Mouse (Mus musculus): ENCODE measurements around the gene Gm49387.
A peak's percentile ranks its signal among the peaks of the same experiment; 100 is the strongest.

Gene Gm49387

DNA sequence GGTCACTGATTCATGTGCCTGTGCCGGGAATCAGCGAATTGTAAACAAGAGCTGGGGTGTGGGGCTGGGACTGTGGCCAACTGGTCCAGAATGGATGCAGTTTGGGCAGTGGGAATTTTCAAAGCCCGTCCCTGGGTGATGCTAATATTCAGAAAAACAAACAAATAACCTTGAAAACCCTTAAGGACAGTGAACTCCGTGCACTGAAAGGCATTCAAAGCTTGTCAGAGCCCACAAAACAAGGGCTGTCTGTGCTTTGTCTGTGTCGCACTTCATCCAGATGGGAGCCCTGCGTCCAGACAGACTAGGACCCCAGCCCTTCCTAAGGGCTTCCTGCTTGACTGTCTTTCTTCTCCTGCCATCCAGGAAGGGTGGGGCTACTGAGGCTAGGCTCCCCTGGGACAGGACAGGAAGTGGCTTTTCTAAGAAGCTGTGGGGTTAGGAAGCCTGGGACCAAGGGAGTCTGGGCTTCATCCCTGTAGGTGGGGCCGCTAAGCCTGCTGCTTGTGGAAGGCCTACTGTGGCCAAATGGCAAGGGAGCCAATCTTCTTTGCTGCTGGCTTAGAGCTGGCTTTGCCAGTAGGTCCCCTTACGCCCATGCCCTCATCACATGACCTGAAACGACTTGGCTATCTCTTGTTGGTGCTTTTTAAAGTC is 22.0 kb upstream of the Gm49387 start:
- DNase-seq (ENCODE audit: low read depth, low spot score): peak; percentile 29

DNA sequence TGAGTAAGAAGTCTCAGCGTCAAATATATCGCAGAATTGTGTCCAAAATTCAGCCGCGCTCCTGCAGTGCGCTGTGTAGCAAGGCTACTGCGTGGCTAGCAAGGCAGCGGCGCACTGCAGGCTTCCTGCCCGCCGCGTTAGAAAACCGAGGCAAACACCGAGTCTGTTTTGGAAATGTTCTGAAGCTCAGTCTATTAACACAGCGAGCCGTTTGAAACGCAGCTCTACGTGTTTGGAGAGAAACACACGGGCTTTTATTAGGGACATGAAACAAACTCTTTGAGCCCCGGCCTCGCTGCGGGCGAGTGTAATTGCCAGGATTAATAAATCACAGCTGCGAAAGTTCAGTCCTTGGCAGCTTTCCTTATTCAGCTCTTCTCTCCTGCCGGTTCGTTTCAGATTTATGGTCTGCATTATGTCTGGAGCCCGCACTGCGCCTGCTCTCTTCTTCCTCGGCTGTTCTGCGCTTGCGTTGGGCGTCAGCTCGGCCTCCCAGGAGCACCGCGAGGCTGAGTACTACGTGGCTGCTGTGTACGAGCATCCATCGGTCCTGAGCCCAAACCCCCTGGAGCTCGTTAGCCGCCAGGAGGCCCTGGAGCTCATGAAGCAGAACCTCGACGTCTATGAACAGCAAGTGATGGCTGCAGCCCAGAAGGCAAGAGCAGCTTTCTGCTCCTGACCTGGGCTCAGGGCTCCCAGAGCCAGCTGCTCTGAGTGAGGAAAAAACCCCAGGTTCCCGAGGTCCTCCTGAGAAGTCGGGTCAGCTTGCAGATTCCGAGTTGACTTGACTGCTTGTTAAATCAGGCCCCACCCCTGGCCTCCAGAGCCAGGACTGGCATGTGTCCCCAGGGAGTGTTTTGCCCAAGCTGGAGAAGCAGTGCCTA is 21.2 kb upstream of the Gm49387 start:
- DNase-seq (ENCODE audit: low read depth, low spot score): peak; percentile 85

DNA sequence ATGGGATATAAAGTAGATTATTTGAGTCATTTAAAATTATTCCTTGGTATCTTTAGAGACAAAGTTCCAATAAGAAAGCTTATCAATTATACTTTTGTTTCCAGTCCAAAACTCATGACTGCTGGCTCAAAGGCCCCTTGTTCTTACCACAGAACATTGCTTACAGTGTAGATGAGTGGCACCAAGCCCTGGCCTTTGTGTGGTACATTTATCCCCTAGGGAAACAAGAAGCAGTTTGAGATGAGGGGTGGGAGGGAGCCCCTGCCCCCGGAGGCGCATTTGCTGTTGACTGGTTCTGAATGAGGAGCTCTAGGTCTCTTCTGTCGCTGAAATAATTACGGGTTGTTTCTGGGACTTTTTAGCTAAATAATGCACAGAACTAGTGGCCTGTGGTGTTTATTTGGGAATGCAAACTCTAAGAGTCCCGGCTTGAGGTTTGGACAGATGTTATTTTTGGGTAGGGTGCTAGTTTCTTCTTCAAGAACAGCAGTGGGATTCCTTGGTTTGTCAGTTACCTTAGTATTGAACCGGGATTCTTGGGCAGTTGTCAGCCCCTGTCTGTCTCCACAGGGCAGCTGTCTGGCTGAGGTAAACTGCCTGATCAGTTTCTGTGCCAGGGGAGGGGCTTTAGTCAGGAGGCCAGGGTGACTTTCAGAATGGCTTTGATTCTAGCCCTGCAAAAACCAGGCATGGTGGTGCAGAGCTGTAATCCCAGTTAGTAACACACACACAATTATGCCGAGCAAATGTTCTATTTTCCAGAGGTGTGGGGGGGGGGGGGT is 19.8 kb upstream of the Gm49387 start:
- no peak for DNase-seq (ENCODE audit: low read depth, low spot score)

DNA sequence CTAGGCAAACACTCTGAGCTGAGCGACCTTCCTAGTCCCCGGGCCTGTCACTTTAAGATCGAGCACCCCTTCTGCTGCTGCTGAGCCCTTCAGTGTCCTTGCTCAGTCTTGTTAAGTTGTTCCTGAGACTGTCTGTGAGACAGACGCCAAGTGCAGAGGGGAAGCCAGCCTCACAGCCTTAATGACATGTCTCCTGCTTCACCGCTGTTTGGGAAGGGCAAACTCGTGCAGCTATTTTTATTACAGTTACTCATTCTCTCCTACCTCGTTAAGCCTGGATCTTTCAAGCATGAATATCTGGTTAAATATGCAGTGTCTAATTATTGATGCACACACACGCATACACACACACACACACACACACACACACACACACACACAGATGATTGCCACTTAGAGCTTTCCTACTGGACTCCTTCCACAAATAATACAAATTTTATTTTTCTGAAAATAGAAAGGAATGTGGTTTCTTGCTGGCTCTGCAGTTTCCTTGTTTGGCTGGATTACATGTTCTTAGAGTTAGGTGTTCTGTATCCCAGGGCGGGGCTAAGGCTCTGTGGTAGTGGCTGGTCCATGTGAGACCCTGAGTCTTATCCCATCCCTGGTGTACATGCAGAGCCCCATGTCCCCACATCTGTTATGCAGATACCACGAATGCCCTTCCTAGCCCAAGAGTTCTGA is 19.0 kb upstream of the Gm49387 start:
- DNase-seq (ENCODE audit: low read depth, low spot score): no peak

DNA sequence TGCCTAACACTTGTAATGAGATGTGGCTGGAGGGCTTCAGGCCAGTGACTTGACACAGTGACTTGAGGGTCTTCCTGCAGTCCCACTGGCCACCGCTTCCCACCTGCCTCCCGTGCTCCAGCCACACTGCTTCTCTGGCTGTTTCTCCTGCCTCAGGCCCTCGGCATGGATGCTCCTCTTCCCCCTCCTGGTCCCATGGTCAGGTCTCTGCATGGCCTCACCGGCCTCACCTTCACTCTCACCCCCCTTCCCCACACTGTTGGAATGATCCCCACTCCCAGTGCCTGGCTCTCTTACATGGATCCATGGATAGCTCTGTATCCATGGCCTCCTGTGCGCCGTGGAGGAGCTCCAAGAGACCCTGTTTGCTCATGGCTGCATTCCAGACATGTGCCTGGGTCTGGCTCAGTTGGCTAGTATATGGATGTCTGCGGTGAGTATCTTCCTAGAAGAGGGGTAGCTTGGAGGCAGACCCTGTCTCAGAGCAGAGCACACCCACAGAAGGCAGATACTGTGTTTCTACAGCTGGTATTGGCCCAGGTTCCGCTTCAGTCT is 17.5 kb upstream of the Gm49387 start:
- DNase-seq (ENCODE audit: low read depth, low spot score): no peak

DNA sequence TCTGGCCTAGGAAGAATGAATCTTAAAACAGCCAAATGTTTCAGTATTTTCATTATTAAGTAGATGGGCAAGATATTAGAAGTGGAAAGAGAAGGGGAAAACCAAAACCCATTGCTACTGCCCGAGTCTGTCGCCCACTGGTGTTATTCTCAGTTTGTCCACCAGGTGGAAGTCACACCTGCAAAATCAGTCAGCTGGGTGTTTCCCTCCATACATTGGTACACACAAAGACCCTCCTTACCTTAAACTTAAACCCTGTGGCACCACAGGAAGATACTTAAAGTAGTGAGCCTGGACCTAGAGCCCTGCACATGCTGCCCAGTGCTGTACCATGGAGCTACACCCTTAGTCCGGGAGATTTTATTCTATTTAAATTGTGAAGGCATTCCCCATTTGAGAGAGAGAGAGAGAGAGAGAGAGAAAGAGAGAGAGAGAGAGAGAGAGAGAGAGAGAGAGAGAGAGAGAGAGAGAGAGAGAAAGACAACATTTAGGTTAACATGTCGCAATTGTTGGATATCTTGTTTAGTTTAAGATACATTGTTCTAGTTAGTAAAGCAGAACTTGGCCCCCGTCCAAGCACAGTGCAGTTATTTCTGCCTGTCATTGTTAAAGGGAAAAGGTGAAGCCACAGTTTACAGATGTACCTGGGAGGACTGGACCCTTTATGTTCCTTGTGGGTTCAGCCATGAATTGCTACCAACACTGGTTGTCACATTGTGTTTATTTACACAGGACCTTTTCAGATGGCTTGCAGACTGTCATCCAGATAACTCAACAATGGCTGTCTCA is 16.4 kb upstream of the Gm49387 start:
- DNase-seq (ENCODE audit: low read depth, low spot score): peak; percentile 71

DNA sequence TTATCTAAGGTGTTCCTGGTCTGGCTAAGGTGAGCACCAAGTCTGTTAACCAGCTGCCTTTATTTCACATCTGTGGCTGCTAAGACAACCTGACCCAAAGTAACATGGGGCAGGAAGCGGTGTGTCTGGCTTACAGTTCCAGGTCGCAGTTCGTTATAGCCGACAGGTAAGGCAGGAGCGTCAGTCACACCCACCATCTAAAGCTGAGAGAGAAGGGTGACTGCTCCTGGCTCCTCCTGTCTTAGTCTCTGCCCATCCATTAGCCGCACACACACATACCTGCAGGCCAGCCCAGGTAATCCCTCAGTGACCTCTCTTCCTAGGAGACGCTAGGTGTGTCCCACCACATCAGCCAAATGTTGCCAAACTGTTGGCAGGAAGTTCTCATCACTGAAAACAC is 15.7 kb upstream of the Gm49387 start:
- no peak for DNase-seq (ENCODE audit: low read depth, low spot score)

DNA sequence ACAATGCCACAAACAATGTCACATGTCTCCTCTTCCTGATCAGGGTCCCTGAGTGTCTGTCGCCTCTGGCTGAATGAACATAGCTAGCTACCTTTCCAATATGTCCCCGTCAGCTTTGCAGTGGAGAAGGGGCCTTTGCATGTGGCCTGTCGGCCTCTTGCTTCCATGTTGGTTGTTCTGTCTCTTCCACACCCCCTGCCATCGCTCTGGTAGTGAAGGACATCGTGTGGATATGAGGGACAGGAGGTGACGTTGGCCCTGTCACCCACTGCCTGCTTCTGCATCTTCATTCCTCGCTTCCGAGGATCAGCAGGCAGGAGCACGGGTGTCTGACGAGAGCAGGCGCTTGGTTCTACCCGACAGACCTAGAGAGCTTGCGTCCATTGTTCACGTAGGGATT is 14.7 kb upstream of the Gm49387 start:
- DNase-seq (ENCODE audit: low read depth, low spot score): no peak

DNA sequence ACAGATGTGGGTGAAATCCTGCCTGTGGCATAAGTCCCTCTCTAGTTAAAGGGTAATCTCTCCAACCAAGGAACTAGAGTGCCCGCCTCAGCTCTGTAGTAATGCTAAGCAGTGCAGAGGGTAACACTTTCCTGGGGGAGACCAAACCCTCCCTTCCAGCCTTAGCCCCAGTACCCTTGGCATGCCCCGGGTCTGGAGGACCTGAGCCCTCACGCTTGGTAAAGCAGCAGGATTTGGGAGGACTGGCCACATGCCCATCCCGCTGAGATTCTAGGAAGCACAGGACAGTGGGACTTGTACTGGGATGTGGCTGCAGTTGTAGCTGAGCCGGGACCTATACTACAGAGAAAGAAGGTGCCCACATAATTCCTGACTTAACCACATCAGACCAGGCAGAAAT is 14.1 kb upstream of the Gm49387 start:
- no peak for DNase-seq (ENCODE audit: low read depth, low spot score)

DNA sequence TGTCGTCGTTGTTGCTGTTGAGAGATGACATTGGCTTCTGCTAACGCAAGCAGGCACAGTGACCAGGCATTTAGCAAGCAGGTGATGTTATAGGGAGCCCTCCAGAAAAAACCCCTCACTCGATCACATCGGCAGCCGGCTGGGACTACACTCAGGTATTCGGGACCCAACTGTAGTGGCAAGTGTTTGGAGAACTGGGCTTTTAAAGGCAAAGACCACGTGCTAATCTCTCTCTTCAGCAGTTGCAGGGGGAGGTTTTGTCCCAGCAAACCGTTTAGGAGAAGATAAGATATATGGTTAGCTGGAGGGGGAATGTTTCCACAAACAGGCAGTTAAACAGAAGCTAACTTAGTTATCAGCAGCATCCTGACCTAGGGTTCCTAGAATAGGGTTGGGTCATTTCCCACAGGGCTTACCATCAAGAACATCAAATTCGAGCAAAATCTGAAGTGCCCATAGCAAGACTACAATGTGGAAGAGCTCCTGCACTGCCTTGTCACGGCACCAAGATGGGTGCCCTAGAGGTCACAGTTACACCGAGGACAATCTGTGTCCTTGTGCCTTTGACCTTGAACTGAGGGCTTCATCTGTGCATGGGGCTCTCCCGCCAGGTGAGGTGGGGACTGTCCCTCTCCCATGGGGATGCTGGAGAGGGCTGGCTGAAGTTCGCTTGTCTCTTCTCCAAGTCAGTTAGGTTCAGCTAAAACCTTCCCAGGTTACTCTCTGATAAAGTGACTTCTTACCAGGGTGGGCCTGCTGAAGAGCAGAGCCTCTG is 12.6 kb upstream of the Gm49387 start:
- no peak for DNase-seq (ENCODE audit: low read depth, low spot score)

DNA sequence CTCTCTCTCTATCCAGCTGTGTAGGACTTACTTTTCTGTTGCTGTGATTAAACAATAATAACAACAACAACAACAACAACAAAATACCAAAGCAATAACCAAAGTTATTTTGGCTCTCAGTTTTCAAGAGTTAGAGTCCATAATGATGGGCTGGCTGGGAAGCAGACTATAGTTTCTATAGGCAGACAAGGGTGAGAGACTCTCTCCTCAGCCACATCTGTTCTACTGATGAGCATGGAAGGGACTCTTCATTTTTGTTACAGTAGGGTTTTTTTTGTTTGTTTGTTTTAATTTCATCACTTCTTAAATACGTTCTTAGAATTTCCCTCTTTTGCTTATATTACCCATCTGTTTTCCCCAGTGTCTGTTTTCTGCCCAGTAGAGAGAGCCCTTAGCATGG is 11.9 kb upstream of the Gm49387 start:
- DNase-seq (ENCODE audit: low read depth, low spot score): no peak

DNA sequence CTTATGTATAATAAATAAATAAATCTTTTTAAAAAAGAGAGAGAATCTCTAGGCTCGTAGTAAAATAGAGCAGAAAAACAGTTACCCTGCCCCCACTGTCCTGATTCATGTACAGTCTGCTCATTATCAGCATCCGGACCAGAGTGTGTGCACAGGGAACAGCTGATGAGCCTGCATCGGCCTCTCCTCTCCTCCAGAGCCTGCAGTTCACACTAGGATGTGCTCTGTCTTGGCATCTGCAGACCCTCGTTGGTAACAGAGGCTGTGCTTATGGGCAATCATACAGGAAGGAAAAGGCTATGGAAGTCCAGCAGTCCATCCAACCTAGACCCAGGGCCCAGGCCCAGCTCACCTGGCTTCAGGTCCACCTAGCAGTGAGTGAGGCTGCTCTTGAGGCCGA is 11.4 kb upstream of the Gm49387 start:
- DNase-seq (ENCODE audit: low read depth, low spot score): no peak

DNA sequence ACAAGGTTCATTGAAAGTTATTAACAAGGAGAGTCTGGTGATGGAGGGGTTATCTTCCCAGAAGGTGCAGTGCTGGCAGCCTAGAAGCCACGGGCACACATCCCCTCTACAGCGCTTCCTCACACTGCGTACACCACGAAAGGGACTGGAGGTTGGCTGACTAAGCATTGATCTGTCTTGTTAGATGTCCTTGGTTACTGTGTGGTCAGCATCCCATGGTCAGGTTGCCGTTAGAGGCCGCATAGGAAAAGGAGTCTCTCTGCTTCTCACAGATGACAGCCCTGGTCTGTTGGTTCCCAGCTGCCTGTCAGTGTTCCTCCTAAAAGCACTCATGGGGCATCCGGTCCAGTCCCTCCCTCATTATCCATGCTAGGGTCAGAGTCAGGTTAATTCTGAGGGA is 10.5 kb upstream of the Gm49387 start:
- DNase-seq (ENCODE audit: low read depth, low spot score): no peak

DNA sequence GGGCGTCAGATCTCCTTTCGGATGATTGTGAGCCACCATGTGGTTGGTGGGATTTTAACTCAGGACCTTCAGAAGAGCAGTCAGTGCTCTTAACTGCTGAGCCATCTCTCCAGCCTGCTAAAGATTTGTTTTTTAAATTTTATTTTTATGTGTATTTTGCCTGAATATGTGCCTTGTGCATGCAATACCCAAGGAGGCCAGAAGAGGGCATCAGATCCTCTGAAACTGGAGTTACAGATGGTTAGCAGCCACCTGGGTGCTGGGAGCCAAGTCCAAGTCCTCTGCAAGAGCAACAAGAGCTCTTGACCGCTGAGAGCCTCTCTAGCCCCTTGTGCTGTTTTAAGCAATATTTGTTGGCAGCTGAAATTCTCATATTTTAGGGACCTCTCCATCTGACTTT is 9.7 kb upstream of the Gm49387 start:
- DNase-seq (ENCODE audit: low read depth, low spot score): no peak

DNA sequence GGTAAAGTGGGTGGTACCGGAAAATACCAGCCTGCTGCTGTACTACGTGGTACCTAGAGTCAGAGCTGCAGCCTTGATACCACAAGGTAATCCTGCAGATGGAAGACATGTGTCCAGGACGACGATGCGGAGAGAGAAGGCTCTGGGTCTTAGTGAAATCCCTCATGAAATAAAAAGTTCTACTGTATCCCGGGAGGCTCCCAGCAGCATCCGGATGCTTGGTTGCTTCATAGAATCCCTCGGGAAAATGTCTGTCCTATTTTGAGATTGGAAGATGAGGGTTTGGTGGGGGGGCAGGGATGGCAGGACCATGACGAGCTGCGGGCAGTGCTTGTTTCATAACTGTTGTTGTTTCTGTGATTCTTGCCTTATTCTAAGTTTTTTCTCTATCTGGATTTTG is 7.3 kb upstream of the Gm49387 start:
- DNase-seq (ENCODE audit: low read depth, low spot score): no peak

DNA sequence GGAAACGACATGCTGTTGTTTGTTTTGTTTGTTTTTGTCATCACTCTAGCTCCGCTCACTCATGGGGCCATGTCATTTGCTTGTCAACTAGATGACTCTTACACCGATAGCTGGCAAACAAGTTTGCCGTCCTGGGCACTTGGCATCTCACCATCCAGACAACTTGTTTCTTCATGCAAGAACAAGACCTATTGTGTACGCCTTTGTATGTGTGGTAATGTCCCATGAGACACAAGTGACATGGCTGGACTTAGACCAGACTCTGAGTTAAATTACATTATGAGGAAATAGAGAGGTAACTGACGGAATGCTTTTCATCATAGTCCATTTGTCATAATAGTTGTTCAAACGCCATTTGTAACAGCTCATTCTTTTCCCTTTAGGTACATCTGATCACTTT is 5.2 kb upstream of the Gm49387 start:
- no peak for DNase-seq (ENCODE audit: low read depth, low spot score)

DNA sequence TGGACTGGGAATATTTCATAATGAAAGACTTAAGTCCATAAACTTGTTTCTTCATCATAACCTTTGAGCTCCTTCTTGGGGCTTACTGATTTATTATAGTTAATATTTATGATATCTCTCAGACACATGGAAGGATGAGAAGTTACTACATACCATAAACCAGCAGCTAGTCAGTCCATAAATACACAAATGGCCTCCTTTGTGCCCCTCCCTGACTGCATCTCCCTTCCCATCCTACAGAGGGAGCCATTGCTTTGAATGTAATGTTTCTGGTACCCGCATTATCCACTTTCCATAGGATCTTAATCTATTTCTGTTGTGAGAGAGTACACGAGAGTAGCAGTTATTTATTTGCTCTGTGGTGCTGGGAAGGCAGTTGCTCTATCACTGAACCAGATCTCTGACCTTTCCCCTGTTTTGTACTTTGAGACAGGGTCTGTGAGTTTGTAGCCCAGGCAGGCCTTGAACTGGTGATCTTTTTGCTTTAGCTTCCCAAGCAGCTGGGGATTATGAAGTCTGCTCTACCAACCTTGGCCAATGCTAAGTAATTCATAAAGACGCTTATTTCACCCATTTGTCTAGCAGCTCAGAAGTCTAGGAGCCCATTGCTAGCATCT is 4.4 kb upstream of the Gm49387 start:
- peak; percentile 30 for DNase-seq (ENCODE audit: low read depth, low spot score)

DNA sequence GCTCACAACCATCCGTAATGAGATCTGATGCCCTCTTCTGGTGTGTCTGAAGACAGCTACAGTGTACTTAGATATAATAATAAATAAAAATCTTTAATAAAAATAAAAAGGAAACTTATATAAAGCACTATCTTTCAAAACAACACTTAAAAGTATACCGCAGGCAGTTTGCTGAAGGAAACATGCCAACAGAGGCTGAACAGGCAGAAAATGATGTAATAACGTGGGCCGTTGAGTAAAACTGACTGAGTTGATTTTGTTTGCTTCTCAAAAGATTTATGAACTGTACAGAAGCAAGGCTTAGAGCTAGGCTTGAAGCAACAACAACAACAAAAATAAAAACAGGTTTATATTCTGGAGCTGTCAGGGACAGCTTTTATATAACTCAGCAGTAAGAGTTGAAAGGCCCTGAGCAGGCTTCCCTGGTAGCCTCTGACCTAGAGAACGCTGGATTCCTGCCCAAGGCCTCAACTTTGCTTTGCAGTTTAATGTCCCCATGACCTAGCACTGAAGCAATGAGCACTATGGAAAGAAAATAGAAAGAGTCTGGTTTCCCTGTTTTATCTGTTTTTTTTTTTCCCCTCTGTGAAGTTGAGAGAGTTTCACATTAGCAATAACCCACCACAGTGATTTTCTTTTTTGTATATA is 3.6 kb upstream of the Gm49387 start:
- DNase-seq (ENCODE audit: low read depth, low spot score): no peak

Data from CD4-positive helper T cell, adult 2 months (primary cell).